Mouse (Mus musculus): Measurements from ENCODE around the gene Stradb.
"Not testable (repeated sequence)": the region's sequence is repeated elsewhere in the genome, so short reads cannot be mapped to it uniquely, and the experiment has no call there.

Gene Stradb

GRCm38 (mm10) chr1:58973366-58974221 lies at the start of gene Stradb, which contains the start of gene Trak2:
TSS of gene Stradb (plus strand) at chr1:58973522.
TSS of gene Trak2 (minus strand) at chr1:58973430.
- DNase-seq (ENCODE audit: inconsistent ontology term) = peak; percentile 97

- DNase-seq (ENCODE audit: inconsistent ontology term) = no peak
These were observed 46.7 kb upstream of the Stradb start for GRCm38 (mm10) chr1:58926664-58927063.

- DNase-seq (ENCODE audit: inconsistent ontology term) = no peak
These were observed 36.3 kb upstream of the Stradb start for GRCm38 (mm10) chr1:58936746-58937605.

- DNase-seq (ENCODE audit: inconsistent ontology term) = no peak
These were observed 35.7 kb upstream of the Stradb start for GRCm38 (mm10) chr1:58937606-58938099.

GRCm38 (mm10) chr1:58945523-58945922 lies 27.8 kb upstream of the Stradb start:
- no peak for DNase-seq (ENCODE audit: inconsistent ontology term)

- no peak for DNase-seq (ENCODE audit: inconsistent ontology term)
These were observed 27.2 kb upstream of the Stradb start for GRCm38 (mm10) chr1:58945960-58946670.

GRCm38 (mm10) chr1:58946718-58947117 lies 26.6 kb upstream of the Stradb start:
- DNase-seq (ENCODE audit: inconsistent ontology term) = no peak

GRCm38 (mm10) chr1:58949561-58950106 lies 23.7 kb upstream of the Stradb start:
- DNase-seq (ENCODE audit: inconsistent ontology term) = no peak

- DNase-seq (ENCODE audit: inconsistent ontology term) = peak; percentile 86
These were observed 22.2 kb upstream of the Stradb start for GRCm38 (mm10) chr1:58950899-58951648.

- DNase-seq (ENCODE audit: inconsistent ontology term) = no peak
These were observed 21.5 kb upstream of the Stradb start for GRCm38 (mm10) chr1:58951841-58952240.

GRCm38 (mm10) chr1:58952526-58952925 lies 20.8 kb upstream of the Stradb start:
- DNase-seq (ENCODE audit: inconsistent ontology term) = no peak

- DNase-seq (ENCODE audit: inconsistent ontology term) = no peak
These were observed 20.3 kb upstream of the Stradb start for GRCm38 (mm10) chr1:58952997-58953396.

- DNase-seq (ENCODE audit: inconsistent ontology term) = no peak
These were observed 19.5 kb upstream of the Stradb start for GRCm38 (mm10) chr1:58953686-58954434.

- DNase-seq (ENCODE audit: inconsistent ontology term) = no peak
These were observed 18.5 kb upstream of the Stradb start for GRCm38 (mm10) chr1:58954578-58955410.

- DNase-seq (ENCODE audit: inconsistent ontology term) = no peak
These were observed 17.6 kb upstream of the Stradb start for GRCm38 (mm10) chr1:58955716-58956115.

GRCm38 (mm10) chr1:58956229-58956628 lies 17.1 kb upstream of the Stradb start:
- DNase-seq (ENCODE audit: inconsistent ontology term) = no peak

- no peak for DNase-seq (ENCODE audit: inconsistent ontology term)
These were observed 15.4 kb upstream of the Stradb start for GRCm38 (mm10) chr1:58957931-58958330.

- DNase-seq (ENCODE audit: inconsistent ontology term) = not testable (repeated sequence)
These were observed 14.4 kb upstream of the Stradb start for GRCm38 (mm10) chr1:58958789-58959526.
